Mouse (Mus musculus): ENCODE results near the gene Mrps11. TPM values are rescaled to one million over a fixed set of nuclear protein-coding genes. Genes with fewer than 3 reads are reported as not detected.

The Mrps11 gene
- total RNA-seq (2021) = 10 to 100 TPM; 25.7 to 26.9 TPM
- long read RNA-seq, experiment 1, transcript Mrps11-201 (6 exons, 1,056 nt) = major isoform, 31 of 36 reads
- long read RNA-seq, experiment 1, partial matches to known transcripts = 3 of 36 reads
- long read RNA-seq, experiment 1, other reads (novel, unspliced or antisense) = 0 of 36 reads
- long read RNA-seq, experiment 2, transcript Mrps11-201 (6 exons, 1,056 nt) = major isoform, 32 of 38 reads
- long read RNA-seq, experiment 2, partial matches to known transcripts = 3 of 38 reads
- long read RNA-seq, experiment 2, other reads (novel, unspliced or antisense) = 0 of 38 reads

GRCm38 (mm10) chr7:78782639-78783581 is at the start of gene Mrps11, which contains the start of gene Mrpl46:
TSS of gene Mrps11 (plus strand) at chr7:78783119.
TSS of gene Mrpl46 (minus strand) at chr7:78783531.
- intact Hi-C loops (cut with DNase I; ENCODE audit: low total_unique reads) = no loop called here
- DNase-seq = peak; percentile 88

DNA sequence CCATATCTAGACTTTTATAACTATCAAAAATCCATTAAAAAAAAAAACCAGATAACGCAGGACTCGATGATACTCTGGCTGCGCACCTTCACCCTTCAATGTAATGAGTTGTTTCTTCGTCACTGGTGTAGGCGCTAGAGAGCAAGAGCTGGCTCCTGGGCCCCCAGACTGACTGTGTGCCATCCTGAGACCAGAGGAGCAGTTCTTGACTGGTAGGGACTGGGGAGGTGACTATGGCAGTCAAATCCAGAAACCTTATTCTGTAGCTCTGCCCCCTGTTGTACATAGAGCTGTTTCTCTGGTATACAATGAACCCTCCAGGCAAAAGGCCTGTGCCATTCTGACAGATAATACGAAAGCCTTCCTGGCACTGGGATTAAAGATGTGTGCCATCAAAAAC is 45.7 kb upstream of the Mrps11 start:
- intact Hi-C loops (cut with DNase I; ENCODE audit: low total_unique reads) = no loop called here
- DNase-seq = no peak

DNA sequence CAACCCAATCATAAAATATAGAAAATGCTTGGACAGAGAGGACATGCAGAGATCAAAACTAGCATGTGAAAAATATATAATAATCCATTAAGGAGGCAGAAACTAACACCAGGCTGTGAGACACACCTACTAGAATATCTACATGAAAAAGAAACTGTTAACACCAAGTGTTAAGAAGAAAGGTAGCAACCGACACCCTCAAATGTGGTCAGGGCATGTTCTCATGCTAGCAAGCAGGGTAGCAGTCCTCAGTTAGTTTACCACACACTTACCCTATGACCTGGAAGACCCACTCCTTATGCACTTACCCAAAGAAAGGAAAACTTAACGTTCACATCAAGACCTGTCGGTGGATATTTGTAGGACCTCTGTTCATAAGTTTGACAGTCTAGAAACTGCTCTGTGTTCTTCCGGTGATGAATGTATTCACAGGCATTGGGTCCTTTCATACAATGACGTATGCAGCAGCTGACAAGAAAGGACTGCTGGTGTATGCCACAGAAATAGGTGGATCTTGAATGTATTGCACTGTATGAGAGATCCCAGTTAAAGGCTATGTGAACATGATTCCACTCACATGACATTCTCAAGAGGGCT is 45.2 kb upstream of the Mrps11 start, which contains the start of gene Ntrk3:
Gene Ntrk3, minus strand, starts transcription at position 399 of the 597 bp plus-strand sequence.
- intact Hi-C loops (cut with DNase I; ENCODE audit: low total_unique reads) = no loop called here
- DNase-seq = no peak

- intact Hi-C loops (cut with DNase I; ENCODE audit: low total_unique reads) = no loop called here
- no peak for DNase-seq
These were observed 43.4 kb upstream of the Mrps11 start for GRCm38 (mm10) chr7:78739351-78740000.

GRCm38 (mm10) chr7:78743731-78744385 is 39.1 kb upstream of the Mrps11 start:
- no peak for DNase-seq
- intact Hi-C loops (cut with DNase I; ENCODE audit: low total_unique reads) = no loop called here

DNA sequence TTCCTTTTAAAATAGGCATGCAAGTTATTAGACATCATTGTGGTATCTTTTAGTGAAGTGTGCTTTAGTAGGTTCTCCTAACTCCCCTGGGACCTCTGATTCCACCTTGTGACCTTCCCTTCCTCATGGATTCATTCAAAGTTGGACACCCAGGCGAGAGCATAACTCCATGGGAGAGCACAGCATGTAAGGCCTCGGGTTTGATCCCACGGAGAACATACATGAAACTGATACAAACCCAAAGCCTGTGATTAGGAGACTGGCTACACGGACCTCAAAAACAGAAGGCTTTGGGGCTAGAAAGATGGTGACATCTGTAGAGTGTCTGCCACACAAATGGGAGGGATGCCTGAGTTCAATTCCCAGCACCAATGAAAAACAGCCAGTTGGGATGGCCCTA is 30.0 kb upstream of the Mrps11 start:
- DNase-seq = no peak
- intact Hi-C loops (cut with DNase I; ENCODE audit: low total_unique reads) = no loop called here

DNA sequence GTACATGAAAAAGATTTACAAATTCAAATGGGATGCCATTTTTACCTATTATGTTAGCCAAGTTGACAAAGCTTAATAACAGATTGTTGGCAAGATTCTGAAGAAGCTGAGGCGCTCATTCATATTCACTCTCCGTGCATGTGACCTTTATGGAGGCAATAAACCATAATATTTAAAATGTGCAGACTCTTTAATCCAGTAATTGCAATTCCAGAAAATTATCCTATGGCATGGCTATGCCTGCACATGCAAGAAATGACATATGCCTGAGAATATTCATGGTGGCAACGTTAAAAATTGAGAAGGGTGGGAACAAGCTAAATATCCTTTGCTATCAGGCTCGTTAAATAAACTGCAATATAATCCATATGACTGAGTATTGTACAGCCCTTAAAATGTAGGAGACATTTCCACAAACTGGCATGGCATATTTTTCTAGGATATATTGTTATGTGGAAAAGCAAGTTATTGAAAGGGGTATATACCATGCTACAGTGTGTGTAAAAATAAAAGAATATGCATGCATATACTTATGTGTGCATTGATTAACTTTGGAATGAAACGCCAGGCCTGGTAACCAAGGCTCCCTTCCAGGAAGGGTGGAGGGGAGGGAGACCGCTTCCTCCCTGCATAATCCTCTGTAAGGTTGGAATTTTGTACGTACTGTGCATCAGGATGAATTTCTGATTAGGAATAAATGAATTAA is 29.0 kb upstream of the Mrps11 start:
- no peak for DNase-seq
- intact Hi-C loops (cut with DNase I; ENCODE audit: low total_unique reads) = no loop called here

DNA sequence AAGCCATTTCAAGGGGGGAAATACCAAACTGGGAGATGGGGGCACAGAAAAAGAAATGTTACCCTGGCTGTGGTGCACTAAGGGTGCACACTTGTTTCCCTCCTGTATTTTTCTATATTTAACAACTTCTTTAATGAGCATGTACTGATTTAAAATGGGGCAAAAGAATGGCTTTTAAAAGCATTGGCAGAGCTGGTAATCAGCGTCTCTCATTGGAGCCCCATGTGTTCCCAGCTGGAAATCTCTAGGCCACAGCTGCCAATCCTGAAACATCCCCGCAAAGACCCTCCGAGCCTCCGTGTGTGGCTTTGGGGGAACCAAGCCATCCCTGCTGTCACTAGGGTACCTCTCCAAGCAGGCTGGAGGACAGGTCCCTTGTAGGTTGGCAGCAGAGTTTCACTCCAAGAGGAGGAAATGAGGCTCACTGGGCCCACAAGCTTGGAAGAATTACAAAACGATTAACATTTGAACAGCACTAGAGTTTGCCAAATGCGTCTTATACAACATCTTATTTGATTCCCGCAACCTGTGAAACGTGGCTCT is 28.4 kb upstream of the Mrps11 start:
- intact Hi-C loops (cut with DNase I; ENCODE audit: low total_unique reads) = no loop called here
- no peak for DNase-seq

GRCm38 (mm10) chr7:78763801-78764200 is 19.1 kb upstream of the Mrps11 start:
- no peak for DNase-seq
- intact Hi-C loops (cut with DNase I; ENCODE audit: low total_unique reads) = no loop called here

GRCm38 (mm10) chr7:78765215-78765631 is 17.7 kb upstream of the Mrps11 start:
- intact Hi-C loops (cut with DNase I; ENCODE audit: low total_unique reads) = no loop called here
- no peak for DNase-seq

DNA sequence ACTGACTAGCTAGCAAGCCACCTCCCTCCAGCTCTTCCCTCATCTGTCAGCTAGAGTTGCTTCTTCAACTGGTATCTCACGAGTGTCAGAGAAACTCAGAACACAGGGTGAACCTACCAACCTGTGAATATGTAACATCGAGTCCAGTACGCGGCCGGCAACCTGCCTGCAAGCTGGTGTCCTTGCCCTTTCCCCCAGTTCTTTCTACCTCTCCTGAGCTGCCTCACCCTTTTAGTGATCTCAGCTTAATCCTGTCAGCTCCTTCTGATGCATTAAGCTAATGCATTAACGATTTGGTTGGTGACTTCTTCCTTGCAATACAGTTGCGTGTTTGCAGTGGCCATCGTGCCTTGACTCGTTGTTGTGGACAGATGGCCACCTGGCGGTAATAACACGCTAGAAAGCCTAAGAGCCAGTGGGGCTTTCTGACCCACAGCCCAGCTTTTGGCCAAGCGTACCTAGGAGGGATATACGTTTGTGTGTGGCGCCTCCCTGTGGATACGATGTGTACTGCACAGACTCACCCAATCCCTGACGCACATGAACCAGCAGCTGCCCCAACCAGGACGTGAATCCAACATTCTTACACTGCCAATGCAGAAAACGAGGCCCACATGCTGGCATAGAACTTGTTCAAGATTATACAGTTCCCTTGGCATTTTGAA is 16.8 kb upstream of the Mrps11 start:
- DNase-seq = peak; percentile 42
- intact Hi-C loops (cut with DNase I; ENCODE audit: low total_unique reads) = no loop called here

DNA sequence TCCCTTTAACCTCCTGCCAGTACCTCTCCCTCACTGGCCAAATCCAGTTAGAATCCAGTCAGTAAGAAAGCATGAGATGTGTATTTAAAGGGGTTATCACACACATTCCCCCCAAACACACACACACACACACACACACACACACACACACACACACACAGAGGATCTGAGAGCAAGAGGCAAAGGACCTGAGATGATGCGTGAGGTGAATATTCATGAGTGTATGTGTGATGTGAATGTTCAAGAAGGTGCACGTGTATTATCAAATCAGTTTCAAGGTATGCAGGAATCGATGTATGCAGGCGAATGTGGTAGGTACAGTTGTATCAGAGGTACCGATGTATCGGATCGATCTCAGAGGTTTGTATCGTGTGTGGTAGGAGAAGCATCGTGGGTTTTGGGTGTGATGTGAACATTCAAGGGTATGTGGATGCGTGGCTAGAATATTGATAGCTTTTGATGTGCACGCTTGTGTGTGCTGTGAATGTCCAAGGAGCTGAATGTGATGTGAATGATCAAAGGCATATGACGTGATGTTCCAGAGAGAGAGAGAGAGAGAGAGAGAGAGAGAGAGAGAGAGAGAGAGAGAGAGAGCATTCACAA is 14.9 kb upstream of the Mrps11 start:
- no peak for DNase-seq
- intact Hi-C loops (cut with DNase I; ENCODE audit: low total_unique reads) = no loop called here

DNA sequence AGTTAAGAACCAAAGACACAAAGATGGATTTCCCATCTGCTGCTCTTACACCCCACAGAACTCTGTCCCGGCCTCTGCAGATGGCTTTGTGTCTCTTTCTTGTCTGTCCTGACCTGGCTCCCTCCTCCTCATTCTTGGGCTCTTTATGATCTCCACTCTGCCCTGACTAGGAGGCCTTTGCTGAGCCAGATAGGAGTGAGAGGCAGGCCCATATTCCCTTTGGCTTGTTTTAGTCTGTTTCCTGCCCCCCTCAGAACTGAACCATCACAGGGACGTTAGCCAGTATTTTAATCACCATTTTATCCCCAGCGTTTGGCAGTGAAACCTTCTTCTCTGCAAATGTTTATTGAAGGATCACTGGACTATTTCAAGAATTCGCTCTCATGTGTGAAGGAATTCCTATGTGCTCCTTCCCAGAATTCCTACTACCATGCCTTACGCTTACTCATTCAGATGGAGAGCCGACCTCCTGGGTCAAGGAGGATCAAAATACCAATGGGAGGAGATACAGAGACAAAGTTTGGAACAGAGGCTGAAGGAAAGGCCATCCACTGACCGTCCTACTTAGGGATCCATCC is 13.8 kb upstream of the Mrps11 start:
- DNase-seq = no peak
- intact Hi-C loops (cut with DNase I; ENCODE audit: low total_unique reads) = no loop called here

DNA sequence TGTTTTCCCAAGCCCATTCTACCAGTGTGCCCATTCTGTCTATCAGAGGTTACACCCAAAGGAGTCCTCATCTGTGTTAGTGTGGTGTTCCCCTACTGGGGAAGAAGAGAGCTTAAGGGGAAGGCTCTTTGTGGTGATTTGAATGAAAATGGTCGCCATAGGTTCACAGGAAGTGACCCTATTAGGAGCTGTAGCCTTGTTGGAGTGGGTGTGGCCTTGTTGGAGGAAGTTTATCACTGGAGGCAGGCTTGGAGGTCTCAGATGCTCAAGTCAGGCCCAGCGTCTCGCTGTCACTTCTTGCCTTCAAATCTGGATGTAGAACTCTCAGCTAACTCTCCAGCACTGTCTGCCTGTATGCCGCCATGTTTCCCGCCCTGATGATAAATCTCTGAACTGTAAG is 12.0 kb upstream of the Mrps11 start:
- intact Hi-C loops (cut with DNase I; ENCODE audit: low total_unique reads) = no loop called here
- DNase-seq = no peak

DNA sequence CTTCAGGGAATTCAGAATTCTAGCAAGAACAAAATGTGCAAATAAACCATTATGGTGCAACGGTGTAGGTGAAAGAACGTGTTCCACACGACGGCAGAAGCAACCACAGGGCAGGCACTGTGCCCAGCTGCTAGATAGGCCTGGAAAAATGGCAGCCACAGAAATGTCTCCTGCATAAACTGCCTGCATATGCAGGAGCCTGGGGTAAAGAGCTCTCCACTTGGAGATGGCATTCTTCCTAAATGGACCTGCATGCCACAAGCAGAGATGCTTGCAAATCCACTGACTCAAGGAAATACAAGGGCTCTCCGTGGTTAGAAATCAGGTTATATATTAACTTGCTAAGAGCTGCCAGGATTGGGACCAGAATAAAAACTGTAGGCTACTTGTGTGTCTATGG is 4.2 kb upstream of the Mrps11 start:
- DNase-seq = no peak
- intact Hi-C loops (cut with DNase I; ENCODE audit: low total_unique reads) = no loop called here

GRCm38 (mm10) chr7:78785906-78786305 is 3.0 kb downstream of the Mrps11 start:
- DNase-seq = no peak
- intact Hi-C loops (cut with DNase I; ENCODE audit: low total_unique reads) = loop anchor here (5.0 kb wide), 1 partner anchor 61 kb away; the partner anchor contains the start of gene Det1

DNA sequence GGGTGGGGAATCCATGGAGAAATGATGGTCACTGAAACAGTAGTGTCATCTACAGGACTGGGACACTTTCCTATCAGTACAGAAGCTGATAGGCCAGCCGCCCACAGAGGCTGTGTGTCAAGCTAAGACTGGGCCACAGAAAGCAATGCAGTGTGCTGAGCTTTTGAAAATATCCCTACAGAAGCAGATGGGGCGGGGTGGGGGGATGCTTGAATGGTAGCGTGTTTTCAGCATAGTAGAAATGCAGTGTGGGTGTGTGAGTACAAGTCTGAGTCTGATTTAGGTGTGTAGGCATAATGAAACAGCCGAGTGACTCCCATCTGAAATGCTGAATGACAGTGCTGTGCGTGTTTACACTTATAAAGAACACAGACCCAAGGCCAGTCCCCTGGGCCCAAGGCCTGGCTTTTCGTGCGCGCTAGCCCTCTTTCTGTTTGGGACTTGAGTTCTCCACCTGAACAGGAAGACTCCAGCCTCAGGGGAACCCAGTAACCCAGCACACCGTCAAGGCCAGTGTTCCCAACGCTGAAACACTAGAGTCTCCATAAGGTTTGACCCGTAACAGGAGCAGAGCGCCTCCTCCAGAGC is 5.0 kb downstream of the Mrps11 start:
- intact Hi-C loops (cut with DNase I; ENCODE audit: low total_unique reads) = loop anchor here (5.0 kb wide), 1 partner anchor 59 kb away; the partner anchor contains the start of gene Det1

More for the DNA sequence above, 5.0 kb downstream of the Mrps11 start:
- no peak for DNase-seq
